Mouse (Mus musculus): ENCODE measurements around the gene Gm13124. TPM values are rescaled to one million over a fixed set of nuclear protein-coding genes. Genes with fewer than 3 reads are reported as not detected.

Gene Gm13124
- total RNA-seq (2023) = not detected

DNA sequence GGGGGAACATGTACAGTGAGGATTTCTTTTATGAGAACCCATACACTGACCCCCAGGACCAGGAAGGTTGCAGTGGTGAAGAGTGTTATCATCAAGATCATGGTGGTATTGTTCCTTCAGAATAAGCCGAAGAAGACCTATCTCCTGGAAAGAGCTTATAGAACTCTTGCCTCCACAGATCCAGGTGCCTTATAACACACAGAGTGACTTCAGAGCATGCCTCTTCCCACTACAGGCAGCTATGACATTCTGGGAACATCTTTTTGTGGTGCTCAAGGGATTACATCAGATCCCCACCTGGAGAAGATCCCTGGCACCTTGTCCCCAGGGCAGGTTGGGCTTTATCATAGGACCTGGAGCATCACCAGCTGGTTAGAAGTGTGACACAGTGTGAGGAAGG lies at the start of gene Gm13124:
TSS of gene Gm13124 (minus strand) at position 101 of the 400 bp plus-strand sequence.

GRCm38 (mm10) chr4:144613407-144613806 lies 48.5 kb upstream of the Gm13124 start, which contains the start of gene Aadacl4:
TSS of gene Aadacl4 (plus strand) at chr4:144613707.

GRCm38 (mm10) chr4:144519522-144519921 lies 45.4 kb downstream of the Gm13124 start, which contains the start of gene 9430007A20Rik:
TSS of gene 9430007A20Rik (plus strand) at chr4:144519822.

Other genes with a start within 250 kb of the Gm13124 start
- not detected for gene Gm13128, start 234.9 kb downstream of the Gm13124 start, total RNA-seq (2023)
- not detected for gene Gm13119, start 207.2 kb downstream of the Gm13124 start, total RNA-seq (2023)
- not detected for gene Pramef20, start 187.2 kb downstream of the Gm13124 start, total RNA-seq (2023)
- not detected for gene Pramef12, start 156.7 kb downstream of the Gm13124 start, total RNA-seq (2023)
- not detected for gene 1700012P22Rik, start 126.4 kb downstream of the Gm13124 start, total RNA-seq (2023)
- not detected for gene Gm9944, start 111.8 kb downstream of the Gm13124 start, total RNA-seq (2023)
- gene Aadacl3, start 101.4 kb downstream of the Gm13124 start, total RNA-seq (2023) = not detected
- gene 9430007A20Rik, start 45.3 kb downstream of the Gm13124 start, total RNA-seq (2023) = not detected
- gene Aadacl4, start 48.6 kb upstream of the Gm13124 start, total RNA-seq (2023) = not detected
- not detected for gene Gm436, start 121.2 kb upstream of the Gm13124 start, total RNA-seq (2023)
- gene Gm13178, start 156.3 kb upstream of the Gm13124 start, total RNA-seq (2023) = not detected
- gene Gm438, start 221.4 kb upstream of the Gm13124 start, total RNA-seq (2023) = not detected